Mouse (Mus musculus): Measurements from ENCODE around the gene Mrps5. TPM values are rescaled to one million over a fixed set of nuclear protein-coding genes. Genes with fewer than 3 reads are reported as not detected.

The Mrps5 gene
- total and polyA plus RNA-seq, 3 experiments = 144 to 210 (median 188) TPM

GRCm38 (mm10) chr2:127587514-127587844 lies 457 bp downstream of the Mrps5 start:
- H3K79me2 ChIP-seq (replicated peaks; ENCODE audit: control insufficient read depth, extremely low read depth, insufficient read depth, poor library complexity, severe bottlenecking) = peaks cover 35% of the 10 kb centered on the region
- no peak for TF ChIP-seq IRF4 (IDR thresholded peaks at IDR 0.05; ENCODE audit: low read depth, low read length)
- no peak for TF ChIP-seq NELFE (IDR thresholded peaks at IDR 0.05; ENCODE audit: low read depth, low read length)
- TF ChIP-seq ZNF384 (IDR thresholded peaks at IDR 0.05; ENCODE audit: low read depth, low read length) = no peak
- no peak for TF ChIP-seq UBTF (IDR thresholded peaks at IDR 0.05; ENCODE audit: low read depth, low read length)
- no peak for TF ChIP-seq TBP (conservative IDR thresholded peaks at IDR 0.05; ENCODE audit: low read depth, low read length)
- no peak for TF ChIP-seq SIN3A (IDR thresholded peaks at IDR 0.05; ENCODE audit: low read length)
- no peak for TF ChIP-seq ETS1 (conservative IDR thresholded peaks at IDR 0.05; ENCODE audit: low read depth, low read length)
- TF ChIP-seq CHD1 (IDR thresholded peaks at IDR 0.05; ENCODE audit: low read depth, low read length) = no peak
- no peak for TF ChIP-seq RCOR1 (conservative IDR thresholded peaks at IDR 0.05; ENCODE audit: low read depth, low read length)
- TF ChIP-seq ZMIZ1 (IDR thresholded peaks at IDR 0.05; ENCODE audit: low read depth, low read length) = no peak
- no peak for TF ChIP-seq BHLHE40 (IDR thresholded peaks at IDR 0.05; ENCODE audit: low read depth, low read length)
- no peak for TF ChIP-seq JUN (IDR thresholded peaks at IDR 0.05; ENCODE audit: insufficient read depth, low read depth, low read length)
- no peak for TF ChIP-seq USF1 (IDR thresholded peaks at IDR 0.05; ENCODE audit: low read depth, low read length)
- no peak for TF ChIP-seq EP300 (IDR thresholded peaks at IDR 0.05; ENCODE audit: low read length)
- TF ChIP-seq GABPA (IDR thresholded peaks at IDR 0.05; ENCODE audit: insufficient replicate concordance, low read depth, low read length) = no peak
- TF ChIP-seq POLR2A (IDR thresholded peaks at IDR 0.05; ENCODE audit: low read depth, low read length) = no peak
- H3K27me3 ChIP-seq (replicated peaks) = no peaks in the 10 kb centered on the region
- H3K9ac ChIP-seq (ENCODE audit: insufficient read depth, low read depth) = peak overlapping the region; percentile 9
- no peaks in the 10 kb centered on the region for H3K9me3 ChIP-seq (replicated peaks; ENCODE audit: low read length)
- peak overlapping the region; percentile 76 to 94 (median 90) for H3K4me3 ChIP-seq (replicated peaks in 1 of 3; ENCODE audit: low read depth in 2 of 3, low read length in 2 of 3, poor library complexity in 1 of 3)
- peak overlapping the region; percentile 80; the same call in 1 of the 2 replicates for H3K27ac ChIP-seq (ENCODE audit: insufficient read depth, low read depth)
- H3K4me1 ChIP-seq (ENCODE audit: control insufficient read depth in 1 of 2, insufficient read depth in 2 of 2) = peaks cover 2 to 50% of the 10 kb centered on the region in 2 experiments; a peak in 2 of 4 replicates
- dilution Hi-C loops (cut with MboI; ENCODE audit: extremely low pct_ligation_motif_present, extremely low pct_unique_long_range_greater_than_20kb, low sequenced_read_pairs) (no loop called here), in situ Hi-C loops (cut with MboI; ENCODE audit: low pct_ligation_motif_present, low pct_unique_long_range_greater_than_20kb, low sequenced_read_pairs) (no loop called here)
- H3K4me2 ChIP-seq (ENCODE audit: insufficient read depth, low read depth, poor library complexity, severe bottlenecking) = peak overlapping the region; percentile 94
- H3K36me3 ChIP-seq (replicated peaks in 1 of 2; ENCODE audit: control insufficient read depth in 1 of 2, insufficient read depth in 1 of 2, low read length in 1 of 2) = peaks cover 9 to 13% of the 10 kb centered on the region in 2 experiments
- DNase-seq (ENCODE audit: extremely low read depth) = no peak

GRCm38 (mm10) chr2:127588897-127589296 lies 1.9 kb downstream of the Mrps5 start:
- in situ Hi-C loops (cut with MboI; ENCODE audit: low pct_ligation_motif_present, low pct_unique_long_range_greater_than_20kb, low sequenced_read_pairs) (no loop called here), dilution Hi-C loops (cut with MboI; ENCODE audit: extremely low pct_ligation_motif_present, extremely low pct_unique_long_range_greater_than_20kb, low sequenced_read_pairs) (no loop called here)
- no peaks in the 10 kb centered on the region for H3K27me3 ChIP-seq (replicated peaks)
- peak overlapping the region; percentile 76 to 94 (median 90) for H3K4me3 ChIP-seq (replicated peaks in 1 of 3; ENCODE audit: low read depth in 2 of 3, low read length in 2 of 3, poor library complexity in 1 of 3)
- TF ChIP-seq ZMIZ1 (IDR thresholded peaks at IDR 0.05; ENCODE audit: low read depth, low read length) (no peak), SIN3A (IDR thresholded peaks at IDR 0.05; ENCODE audit: low read length) (peak; percentile 11; the same call in 1 of the 2 replicates), IRF4 (IDR thresholded peaks at IDR 0.05; ENCODE audit: low read depth, low read length) (no peak), MXI1 (IDR thresholded peaks at IDR 0.05; ENCODE audit: low read depth, low read length) (peak; percentile 45; the same call in 1 of the 2 replicates), MAX (IDR thresholded peaks at IDR 0.05; ENCODE audit: low read length) (peak; percentile 49; the same call in 1 of the 2 replicates), ELF1 (IDR thresholded peaks at IDR 0.05; ENCODE audit: low read depth, low read length) (peak; percentile 69), TCF12 (IDR thresholded peaks at IDR 0.05; ENCODE audit: low read depth, low read length) (peak; percentile 49; the same call in 1 of the 2 replicates), POLR2A (IDR thresholded peaks at IDR 0.05; ENCODE audit: low read depth, low read length) (no peak), BHLHE40 (IDR thresholded peaks at IDR 0.05; ENCODE audit: low read depth, low read length) (peak; percentile 76)
- DNase-seq (ENCODE audit: extremely low read depth) = peak; percentile 3
- H3K4me2 ChIP-seq (ENCODE audit: insufficient read depth, low read depth, poor library complexity, severe bottlenecking) = peak overlapping the region; percentile 94
- peaks cover 35% of the 10 kb centered on the region for H3K79me2 ChIP-seq (replicated peaks; ENCODE audit: control insufficient read depth, extremely low read depth, insufficient read depth, poor library complexity, severe bottlenecking)
- H3K4me1 ChIP-seq (ENCODE audit: control insufficient read depth in 1 of 2, insufficient read depth in 2 of 2) = peaks cover 2 to 45% of the 10 kb centered on the region in 2 experiments; a peak in 2 of 4 replicates
- H3K36me3 ChIP-seq (replicated peaks in 1 of 2; ENCODE audit: control insufficient read depth in 1 of 2, insufficient read depth in 1 of 2, low read length in 1 of 2) = peaks cover 17 to 26% of the 10 kb centered on the region in 2 experiments
- peak overlapping the region; percentile 9 for H3K9ac ChIP-seq (ENCODE audit: insufficient read depth, low read depth)
- peak overlapping the region; percentile 64 for H3K27ac ChIP-seq (ENCODE audit: insufficient read depth, low read depth)
- no peaks in the 10 kb centered on the region for H3K9me3 ChIP-seq (replicated peaks; ENCODE audit: low read length)
